Mouse (Mus musculus) lung, embryonic 14.5 days (tissue): ENCODE measurements around the gene Krtap28-10. TPM values are rescaled to one million over a fixed set of nuclear protein-coding genes. Genes with fewer than 3 reads are reported as not detected.

Source experiments
- ATAC-seq: fragments of 200-750 bp; cut with Nextera tagmentation; 2 replicates; pipeline ENCODE4 v1.8.0; 2017; ENCODE audit warnings: mild to moderate bottlenecking, moderate TSS enrichment, moderate library complexity; ENCODE audit not compliant: insufficient read depth
- DNase-seq: peaks from one replicate; pipeline ENCODE4 v3.0.0-alpha.2; 2015
- H3K27ac ChIP-seq: fragments of 300-500 bp; sonication (generic); 2 replicates; pipeline ENCODE4 v1.5.1; 2014; ENCODE audit warnings: low read depth, mild to moderate bottlenecking, moderate library complexity
- H3K27me3 ChIP-seq: fragments of 300-500 bp; sonication (generic); 2 replicates; pipeline ENCODE4 v1.6.1; 2014; ENCODE audit warnings: low read length, control low read depth; ENCODE audit not compliant: insufficient read depth
- H3K36me3 ChIP-seq: fragments of 300-500 bp; sonication (generic); 2 replicates; pipeline ENCODE4 v1.6.1; 2014; ENCODE audit warnings: control low read depth; ENCODE audit not compliant: insufficient read depth
- H3K4me1 ChIP-seq: fragments of 300-500 bp; sonication (generic); 2 replicates; pipeline ENCODE4 v1.6.1; 2014; ENCODE audit warnings: antibody characterized with exemption, control low read depth; ENCODE audit not compliant: insufficient read depth
- H3K4me2 ChIP-seq: fragments of 300-500 bp; sonication (generic); 2 replicates; pipeline ENCODE4 v1.6.1; 2014; ENCODE audit warnings: mild to moderate bottlenecking
- H3K4me3 ChIP-seq: fragments of 300-500 bp; sonication (generic); 2 replicates; pipeline ENCODE4 v1.5.1; 2014; ENCODE audit warnings: low read depth, low read length
- H3K9ac ChIP-seq: fragments of 300-500 bp; sonication (generic); 2 replicates; pipeline ENCODE4 v1.6.1; 2014
- H3K9me3 ChIP-seq: fragments of 300-500 bp; sonication (generic); 2 replicates; pipeline ENCODE4 v1.6.1; 2016; ENCODE audit warnings: low read depth, low read length, control low read depth
- CTCF ChIP-seq: IDR thresholded peaks from 2 replicates; pipeline ENCODE4 v1.5.1; 2016; ENCODE audit warnings: antibody characterized with exemption, low read depth
- WGBS: fragments of 180-500 bp; shearing (Covaris S2); extraction: QIAGEN DNeasy Blood & Tissue Kit; methylation state at CpG from one replicate; pipeline ENCODE4 v1.1.7; 2014; 5-methylcytosine and 5-hydroxymethylcytosine counted together
- polyA plus RNA-seq: library from polyadenylated mRNA; unstranded; fragments of >200 nt; fragmentation: Nextera tagmentation; extraction: Ambion mirVana; gene quantifications from 2 replicates; pipeline ENCODE4 v1.2.1, GENCODE M21; 2014

Gene Krtap28-10
- polyA plus RNA-seq, 1 experiment from 2014 or later: not detected

DNA sequence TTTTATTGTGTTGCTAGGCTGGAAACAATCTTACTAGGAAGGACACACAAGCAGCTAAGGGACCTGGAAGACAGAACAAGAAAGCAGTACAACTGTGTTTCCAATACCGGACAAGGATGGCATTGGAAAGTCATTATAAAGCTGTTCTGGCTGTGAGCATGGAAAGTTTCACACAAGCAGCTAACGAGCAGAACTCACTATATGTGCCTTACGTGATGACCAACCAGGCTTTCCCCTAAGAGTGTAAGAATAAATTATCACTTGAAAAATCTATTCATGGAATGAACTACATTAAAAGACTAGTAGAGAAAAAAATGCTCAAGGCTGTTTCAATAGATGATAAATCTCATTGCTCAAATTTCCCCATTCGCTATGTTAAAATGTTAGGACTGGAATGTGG lies 24.3 kb upstream of the Krtap28-10 start:
- no peaks in the 10 kb centered on the region for H3K9me3 ChIP-seq
- no peak for DNase-seq

DNA sequence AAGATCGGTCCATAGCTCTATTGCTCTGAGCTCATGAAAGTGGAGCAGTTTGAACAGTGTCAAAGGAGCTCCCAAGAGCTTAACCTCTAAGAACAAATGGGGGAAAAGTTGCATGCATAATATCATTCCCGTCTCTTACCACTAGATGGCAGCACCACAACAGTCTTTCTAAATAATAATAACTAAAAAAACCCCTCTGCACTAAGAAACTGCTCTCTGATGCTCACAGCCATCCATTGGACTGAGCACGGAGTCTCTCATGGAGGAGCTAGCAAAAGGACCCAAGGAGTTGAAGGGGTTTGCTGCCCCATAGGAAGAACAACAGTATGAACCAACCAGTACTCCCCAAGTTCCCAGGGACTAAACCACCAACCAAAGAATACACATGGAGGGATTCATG lies 22.6 kb upstream of the Krtap28-10 start:
- Histone ChIP-seq H3K4me2 (no peak overlapping the region), H3K9me3 (no peaks in the 10 kb centered on the region), H3K27me3 (no peaks in the 10 kb centered on the region), H3K4me3 (no peak overlapping the region), H3K36me3 (no peaks in the 10 kb centered on the region), H3K9ac (no peak overlapping the region), H3K4me1 (no peaks in the 10 kb centered on the region), H3K27ac (no peak overlapping the region)
- ATAC-seq (no peak), DNase-seq (peak; percentile 83)
- TF ChIP-seq CTCF: peak; percentile 66
- WGBS: 21% methylated on average over 3 of the region's 3 CpGs

More for the DNA sequence above, 24.3 kb upstream of the Krtap28-10 start:
- Histone ChIP-seq H3K9ac (no peak overlapping the region), H3K27me3 (no peaks in the 10 kb centered on the region), H3K4me2 (no peak overlapping the region), H3K27ac (no peak overlapping the region), H3K4me3 (no peak overlapping the region), H3K36me3 (no peaks in the 10 kb centered on the region), H3K4me1 (no peaks in the 10 kb centered on the region)
- WGBS: 87% methylated on average over 4 of the region's 4 CpGs
- no peak for ATAC-seq
- TF ChIP-seq CTCF: no peak

- ATAC-seq (no peak), DNase-seq (no peak)
- H3K4me3 ChIP-seq: no peak within 1 kb of the TSS
- no peak for TF ChIP-seq CTCF
- H3K27me3 ChIP-seq: no peaks in the 10 kb centered on the region
- 88% methylated on average over 4 of the region's 4 CpGs for WGBS
- H3K4me1 ChIP-seq: no peaks in the 10 kb centered on the region
- H3K4me2 ChIP-seq: no peak within 1 kb of the TSS
- no peaks in the 10 kb centered on the region for H3K9me3 ChIP-seq
- H3K27ac ChIP-seq: no peak within 1 kb of the TSS
- H3K9ac ChIP-seq: no peak within 1 kb of the TSS
- H3K36me3 ChIP-seq: no peaks in the 10 kb centered on the region
Measured at GRCm38 (mm10) chr1:83060643-83061042, 18.4 kb upstream of the Krtap28-10 start, which contains the start of gene Krtap28-13. TSS of gene Krtap28-13 (plus strand) at chr1:83060930.

DNA sequence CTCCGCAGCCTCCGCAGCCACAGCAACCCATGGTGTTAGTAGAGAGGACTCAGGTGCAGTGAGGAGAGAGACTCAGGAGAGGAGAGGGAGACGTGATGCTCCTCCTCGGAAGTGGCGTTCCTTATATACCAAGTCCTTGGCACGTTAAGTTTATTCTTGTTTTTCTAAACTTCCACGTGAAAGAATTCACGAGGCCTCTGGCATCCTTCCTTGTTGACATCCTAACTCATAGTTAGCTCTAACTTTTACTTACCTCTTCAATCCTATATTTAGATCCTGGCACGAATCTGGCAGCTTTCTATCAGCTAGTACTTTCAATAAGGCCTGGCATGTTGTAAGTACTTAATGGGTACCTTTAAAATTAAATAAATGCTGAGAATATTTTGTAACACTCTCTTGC lies 17.0 kb upstream of the Krtap28-10 start, which contains the start of gene A030005K14Rik:
TSS of gene A030005K14Rik (minus strand) at position 101 of the 400 bp plus-strand sequence.
- Histone ChIP-seq H3K9me3 (no peaks in the 10 kb centered on the region), H3K36me3 (no peaks in the 10 kb centered on the region), H3K4me1 (no peaks in the 10 kb centered on the region), H3K27ac (no peak within 1 kb of the TSS), H3K4me3 (no peak within 1 kb of the TSS), H3K4me2 (no peak within 1 kb of the TSS), H3K27me3 (no peaks in the 10 kb centered on the region), H3K9ac (no peak within 1 kb of the TSS)
- TF ChIP-seq CTCF: no peak
- no peak for ATAC-seq
- 74% methylated on average over 9 of the region's 9 CpGs for WGBS
- DNase-seq: no peak

GRCm38 (mm10) chr1:83058481-83058880 lies 16.2 kb upstream of the Krtap28-10 start:
- Histone ChIP-seq H3K27me3 (no peaks in the 10 kb centered on the region), H3K4me3 (no peak overlapping the region), H3K9ac (no peak overlapping the region), H3K9me3 (no peaks in the 10 kb centered on the region), H3K4me1 (no peaks in the 10 kb centered on the region), H3K27ac (no peak overlapping the region), H3K4me2 (no peak overlapping the region), H3K36me3 (no peaks in the 10 kb centered on the region)
- TF ChIP-seq CTCF: no peak
- no peak for ATAC-seq
- DNase-seq: no peak
- WGBS: 33% methylated on average over 1 of the region's 1 CpGs

DNA sequence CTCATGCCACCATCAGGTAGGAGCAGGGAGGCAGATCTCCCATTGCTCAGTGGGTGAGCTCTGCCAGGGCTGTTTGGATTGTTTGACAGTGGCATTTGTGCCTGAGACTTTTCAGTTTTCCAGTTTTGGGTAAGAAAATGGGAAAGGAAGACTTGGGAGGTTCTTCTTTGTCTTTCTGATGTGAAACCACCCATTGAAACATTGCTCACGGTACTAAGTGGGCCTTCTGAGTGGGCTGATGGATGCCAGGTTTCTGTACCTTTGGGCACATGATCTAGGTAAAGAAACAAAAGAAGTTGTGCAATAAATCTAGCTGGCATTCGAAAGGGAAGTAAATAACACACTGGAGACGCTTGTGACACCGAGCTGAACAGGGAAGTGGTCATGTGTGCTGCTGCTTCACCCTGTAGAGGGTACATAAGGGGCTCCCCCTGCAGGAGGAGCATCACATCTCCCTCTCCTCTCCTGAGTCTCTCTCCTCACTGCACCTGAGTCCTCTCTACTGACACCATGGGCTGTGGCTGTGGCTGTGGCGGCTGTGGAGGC lies 2.7 kb upstream of the Krtap28-10 start, which contains the start of gene Gm47969:
TSS of gene Gm47969 (plus strand) at position 51 of the 546 bp plus-strand sequence.
- H3K4me1 ChIP-seq: no peaks in the 10 kb centered on the region
- no peaks in the 10 kb centered on the region for H3K36me3 ChIP-seq
- DNase-seq (no peak), ATAC-seq (no peak)
- WGBS: 77% methylated on average over 5 of the region's 5 CpGs
- no peaks in the 10 kb centered on the region for H3K27me3 ChIP-seq
- TF ChIP-seq CTCF: no peak
- no peak within 1 kb of the TSS for H3K9ac ChIP-seq
- no peak within 1 kb of the TSS for H3K4me3 ChIP-seq
- no peaks in the 10 kb centered on the region for H3K9me3 ChIP-seq
- H3K27ac ChIP-seq: no peak within 1 kb of the TSS
- no peak within 1 kb of the TSS for H3K4me2 ChIP-seq

GRCm38 (mm10) chr1:83039080-83039479 lies 3.2 kb downstream of the Krtap28-10 start:
- no peaks in the 10 kb centered on the region for H3K4me1 ChIP-seq
- DNase-seq (peak; percentile 6), ATAC-seq (no peak)
- 77% methylated on average over 4 of the region's 4 CpGs for WGBS
- H3K27me3 ChIP-seq: no peaks in the 10 kb centered on the region
- H3K27ac ChIP-seq: no peak overlapping the region
- no peaks in the 10 kb centered on the region for H3K36me3 ChIP-seq
- no peak overlapping the region for H3K4me2 ChIP-seq
- no peak overlapping the region for H3K4me3 ChIP-seq
- no peak for TF ChIP-seq CTCF
- H3K9ac ChIP-seq: no peak overlapping the region
- no peaks in the 10 kb centered on the region for H3K9me3 ChIP-seq
